Mouse (Mus musculus) heart, embryonic 14.5 days (tissue): ENCODE results near the gene Sh3rf3. TPM values are rescaled to one million over a fixed set of nuclear protein-coding genes. Genes with fewer than 3 reads are reported as not detected.

Experiments
- ATAC-seq: fragments of 200-750 bp; cut with Nextera tagmentation; 2 replicates; pipeline ENCODE4 v1.8.0; 2017; ENCODE audit warnings: low read depth, moderate TSS enrichment; ENCODE audit not compliant: insufficient number of reproducible peaks, insufficient read depth, low FRiP score
- H3K27ac ChIP-seq, 2 experiments: fragments of 200-500 bp in 1 of 2; fragments of 300-500 bp in 1 of 2; sonication (generic) in 1 of 2; replicated peaks in 1 of 2; 2 replicates each; pipeline ENCODE4 v1.5.1; 2012 to 2014; ENCODE audit warnings: low read depth in 2 of 2, low read length in 2 of 2, control low read depth in 1 of 2, mild to moderate bottlenecking in 1 of 2, mixed read lengths in 1 of 2; ENCODE audit not compliant: control insufficient read depth in 1 of 2, insufficient read depth in 1 of 2
- H3K27me3 ChIP-seq: fragments of 300-500 bp; sonication (generic); 2 replicates; pipeline ENCODE4 v1.6.1; 2014; ENCODE audit warnings: mild to moderate bottlenecking, low read length, control low read depth; ENCODE audit not compliant: control insufficient read depth, insufficient read depth
- H3K36me3 ChIP-seq: fragments of 300-500 bp; sonication (generic); 2 replicates; pipeline ENCODE4 v1.6.1; 2014; ENCODE audit warnings: mild to moderate bottlenecking, control low read depth, low read length, mixed read lengths; ENCODE audit not compliant: control insufficient read depth, insufficient read depth
- H3K4me1 ChIP-seq, 2 experiments: fragments of 200-500 bp in 1 of 2; fragments of 300-500 bp in 1 of 2; sonication (generic) in 1 of 2; 2 replicates each; pipeline ENCODE4 v1.6.1; 2012 to 2014; ENCODE audit warnings: low read length in 2 of 2, control low read depth in 1 of 2, mixed read lengths in 1 of 2; ENCODE audit not compliant: control insufficient read depth in 2 of 2, insufficient read depth in 2 of 2
- H3K4me2 ChIP-seq: fragments of 300-500 bp; sonication (generic); 2 replicates; pipeline ENCODE4 v1.6.1; 2014; ENCODE audit warnings: mild to moderate bottlenecking, low read length
- H3K4me3 ChIP-seq, 2 experiments: fragments of 200-500 bp in 1 of 2; fragments of 300-500 bp in 1 of 2; sonication (generic) in 1 of 2; 2 replicates each; pipeline ENCODE4 v1.5.1; 2012 to 2014; ENCODE audit warnings: low read length in 2 of 2, mild to moderate bottlenecking in 2 of 2, control low read depth in 1 of 2, low read depth in 1 of 2, moderate library complexity in 1 of 2; ENCODE audit not compliant: control insufficient read depth in 1 of 2, insufficient read depth in 1 of 2
- H3K9ac ChIP-seq: fragments of 300-500 bp; sonication (generic); 2 replicates; pipeline ENCODE4 v1.6.1; 2014; ENCODE audit warnings: mild to moderate bottlenecking, low read length
- H3K9me3 ChIP-seq: fragments of 300-500 bp; sonication (generic); 2 replicates; pipeline ENCODE4 v1.6.1; 2016; ENCODE audit warnings: low read length, control low read depth; ENCODE audit not compliant: control insufficient read depth
- WGBS: fragments of 180-500 bp; shearing (Covaris S2); extraction: QIAGEN DNeasy Blood & Tissue Kit; methylation state at CpG from one replicate; pipeline ENCODE4 v1.1.7; 2014; 5-methylcytosine and 5-hydroxymethylcytosine counted together
- polyA plus RNA-seq: library from polyadenylated mRNA; unstranded; fragments of >200 nt; fragmentation: Nextera tagmentation; extraction: Ambion mirVana; gene quantifications from 2 replicates; pipeline ENCODE4 v1.2.1, GENCODE M21; 2014

Gene Sh3rf3
- polyA plus RNA-seq, 1 experiment from 2014 or later, result 0.65 TPM

- Histone ChIP-seq H3K4me2 (no peak overlapping the region), H3K27me3 (no peaks in the 10 kb centered on the region; the same call in 1 of the 2 replicates), H3K4me3 (no peak overlapping the region), H3K36me3 (no peaks in the 10 kb centered on the region), H3K9me3 (no peaks in the 10 kb centered on the region), H3K9ac (no peak overlapping the region), H3K4me1 (no peaks in the 10 kb centered on the region), H3K27ac (no peak overlapping the region)
- ATAC-seq, result no peak
- 79% methylated on average over 7 of the region's 7 CpGs for WGBS
These were observed 58.8 kb downstream of the Sh3rf3 start for GRCm38 (mm10) chr10:58871821-58872577.

- 88% methylated on average over 4 of the region's 4 CpGs for WGBS
These were observed 64.7 kb downstream of the Sh3rf3 start for GRCm38 (mm10) chr10:58877835-58878234.

GRCm38 (mm10) chr10:58878636-58879035 lies 65.5 kb downstream of the Sh3rf3 start:
- H3K27ac ChIP-seq, result no peak overlapping the region
- no peaks in the 10 kb centered on the region for H3K27me3 ChIP-seq
- no peak overlapping the region for H3K4me3 ChIP-seq
- 80% methylated on average over 4 of the region's 4 CpGs for WGBS
- H3K9ac ChIP-seq, result no peak overlapping the region
- no peaks in the 10 kb centered on the region for H3K4me1 ChIP-seq
- no peak for ATAC-seq
- no peaks in the 10 kb centered on the region for H3K36me3 ChIP-seq
- H3K9me3 ChIP-seq, result no peaks in the 10 kb centered on the region
- H3K4me2 ChIP-seq, result no peak overlapping the region

More at GRCm38 (mm10) chr10:58877835-58878234, 64.7 kb downstream of the Sh3rf3 start:
- H3K4me3 ChIP-seq, result no peak overlapping the region
- no peak overlapping the region for H3K27ac ChIP-seq
- no peaks in the 10 kb centered on the region for H3K27me3 ChIP-seq
- H3K9ac ChIP-seq, result no peak overlapping the region
- ATAC-seq, result no peak
- H3K9me3 ChIP-seq, result no peaks in the 10 kb centered on the region
- no peaks in the 10 kb centered on the region for H3K4me1 ChIP-seq
- H3K36me3 ChIP-seq, result no peaks in the 10 kb centered on the region
- no peak overlapping the region for H3K4me2 ChIP-seq

GRCm38 (mm10) chr10:58882741-58883140 lies 69.6 kb downstream of the Sh3rf3 start:
- no peak for ATAC-seq
- Histone ChIP-seq H3K27ac (no peak overlapping the region), H3K27me3 (no peaks in the 10 kb centered on the region), H3K4me2 (no peak overlapping the region), H3K9me3 (no peaks in the 10 kb centered on the region), H3K9ac (no peak overlapping the region), H3K36me3 (no peaks in the 10 kb centered on the region), H3K4me1 (no peaks in the 10 kb centered on the region), H3K4me3 (no peak overlapping the region)
- 78% methylated on average over 2 of the region's 2 CpGs for WGBS

GRCm38 (mm10) chr10:58885351-58885750 lies 72.2 kb downstream of the Sh3rf3 start:
- no peak for ATAC-seq
- no peaks in the 10 kb centered on the region for H3K9me3 ChIP-seq
- no peak overlapping the region for H3K4me2 ChIP-seq
- no peaks in the 10 kb centered on the region for H3K36me3 ChIP-seq
- WGBS, result 48% methylated on average over 5 of the region's 5 CpGs
- no peak overlapping the region for H3K9ac ChIP-seq
- H3K4me3 ChIP-seq, result no peak overlapping the region
- no peak overlapping the region for H3K27ac ChIP-seq
- 0 out of 2 replicates have a peak, but pooled peaks cover 3% of the 10 kb centered on the region for H3K27me3 ChIP-seq
- H3K4me1 ChIP-seq, result no peaks in the 10 kb centered on the region

GRCm38 (mm10) chr10:58885816-58886215 lies 72.7 kb downstream of the Sh3rf3 start:
- H3K9ac ChIP-seq, result no peak overlapping the region
- no peak overlapping the region for H3K4me3 ChIP-seq
- H3K4me1 ChIP-seq, result no peaks in the 10 kb centered on the region
- no peaks in the 10 kb centered on the region for H3K36me3 ChIP-seq
- 87% methylated on average over 2 of the region's 2 CpGs for WGBS
- H3K4me2 ChIP-seq, result no peak overlapping the region
- peaks cover 5% of the 10 kb centered on the region; the same call in 1 of the 2 replicates for H3K27me3 ChIP-seq
- no peak for ATAC-seq
- H3K9me3 ChIP-seq, result no peaks in the 10 kb centered on the region
- H3K27ac ChIP-seq, result no peak overlapping the region

GRCm38 (mm10) chr10:58890671-58891439 lies 77.7 kb downstream of the Sh3rf3 start:
- H3K27ac ChIP-seq, result no peak overlapping the region
- H3K9me3 ChIP-seq, result no peaks in the 10 kb centered on the region
- no peaks in the 10 kb centered on the region for H3K4me1 ChIP-seq
- 59% methylated on average over 16 of the region's 16 CpGs for WGBS
- no peak overlapping the region for H3K4me2 ChIP-seq
- no peak overlapping the region for H3K4me3 ChIP-seq
- H3K36me3 ChIP-seq, result no peaks in the 10 kb centered on the region
- peaks cover 12% of the 10 kb centered on the region; the same call in 1 of the 2 replicates for H3K27me3 ChIP-seq
- no peak for ATAC-seq
- H3K9ac ChIP-seq, result no peak overlapping the region
